Mouse (Mus musculus): ENCODE results near the gene Nudt12. TPM values are rescaled to one million over a fixed set of nuclear protein-coding genes. Genes with fewer than 3 reads are reported as not detected.

Gene Nudt12
- total and polyA plus RNA-seq, 2 experiments from 2014 or later = 3.5 to 5.9 TPM

- H3K4me2 ChIP-seq (ENCODE audit: low read depth, low read length) = no peak overlapping the region
- no peaks in the 10 kb centered on the region for H3K9me3 ChIP-seq (ENCODE audit: low read length)
- H3K36me3 ChIP-seq (ENCODE audit: insufficient read depth, low read length) = no peaks in the 10 kb centered on the region
- H3K27me3 ChIP-seq (ENCODE audit: insufficient read depth, low read length) = no peaks in the 10 kb centered on the region
- H3K4me1 ChIP-seq (ENCODE audit: insufficient read depth, low read length) = no peaks in the 10 kb centered on the region
- WGBS = 70% methylated on average over 4 of the region's 4 CpGs
- TF ChIP-seq CTCF (IDR thresholded peaks at IDR 0.05; ENCODE audit: low read depth) = no peak
- no peak overlapping the region for H3K4me3 ChIP-seq (ENCODE audit: low read length)
- no peak overlapping the region for H3K27ac ChIP-seq
- no peak overlapping the region for H3K9ac ChIP-seq (replicated peaks; ENCODE audit: low read length)
- peak; percentile 9 for DNase-seq (ENCODE audit: low spot score)
- ATAC-seq = no peak
Observed at GRCm38 (mm10) chr17:59018666-59019065, 5.5 kb upstream of the Nudt12 start.

- TF ChIP-seq CTCF (IDR thresholded peaks at IDR 0.05; ENCODE audit: low read depth) = no peak
- Histone ChIP-seq H3K4me2 (ENCODE audit: low read depth, low read length) (peak overlapping the region; percentile 75), H3K9ac (replicated peaks; ENCODE audit: low read length) (peak overlapping the region; percentile 60), H3K27me3 (ENCODE audit: insufficient read depth, low read length) (no peaks in the 10 kb centered on the region), H3K9me3 (ENCODE audit: low read length) (no peaks in the 10 kb centered on the region), H3K4me1 (ENCODE audit: insufficient read depth, low read length) (peaks cover 3% of the 10 kb centered on the region; the same call in 1 of the 2 replicates), H3K36me3 (ENCODE audit: insufficient read depth, low read length) (no peaks in the 10 kb centered on the region), H3K27ac (peak overlapping the region; percentile 41; the same call in 1 of the 2 replicates), H3K4me3 (ENCODE audit: low read length) (peak overlapping the region; percentile 85)
- DNase-seq (ENCODE audit: low spot score) = peak; percentile 31
- peak; percentile 83 for ATAC-seq
- 5% methylated on average over 15 of the region's 15 CpGs for WGBS
Observed at GRCm38 (mm10) chr17:59012421-59013090, 616 bp downstream of the Nudt12 start.

GRCm38 (mm10) chr17:59011546-59012307 is 1.4 kb downstream of the Nudt12 start:
- ATAC-seq = no peak
- no peaks in the 10 kb centered on the region for H3K36me3 ChIP-seq (ENCODE audit: insufficient read depth, low read length)
- H3K4me2 ChIP-seq (ENCODE audit: low read depth, low read length) = peak overlapping the region; percentile 75; the same call in 1 of the 2 replicates
- 58% methylated on average over 13 of the region's 13 CpGs for WGBS
- DNase-seq (ENCODE audit: low spot score) = no peak
- TF ChIP-seq CTCF (IDR thresholded peaks at IDR 0.05; ENCODE audit: low read depth) = no peak
- no peak overlapping the region for H3K4me3 ChIP-seq (ENCODE audit: low read length)
- no peak overlapping the region for H3K27ac ChIP-seq
- no peaks in the 10 kb centered on the region for H3K27me3 ChIP-seq (ENCODE audit: insufficient read depth, low read length)
- H3K4me1 ChIP-seq (ENCODE audit: insufficient read depth, low read length) = peaks cover 3% of the 10 kb centered on the region; the same call in 1 of the 2 replicates
- no peaks in the 10 kb centered on the region for H3K9me3 ChIP-seq (ENCODE audit: low read length)
- H3K9ac ChIP-seq (replicated peaks; ENCODE audit: low read length) = no peak overlapping the region

- Histone ChIP-seq H3K9ac (replicated peaks; ENCODE audit: low read length) (no peak within 1 kb of the TSS), H3K9me3 (ENCODE audit: low read length) (no peaks in the 10 kb centered on the region), H3K4me3 (ENCODE audit: low read length) (no peak within 1 kb of the TSS), H3K36me3 (ENCODE audit: insufficient read depth, low read length) (no peaks in the 10 kb centered on the region), H3K4me1 (ENCODE audit: insufficient read depth, low read length) (no peaks in the 10 kb centered on the region), H3K4me2 (ENCODE audit: low read depth, low read length) (no peak within 1 kb of the TSS), H3K27me3 (ENCODE audit: insufficient read depth, low read length) (no peaks in the 10 kb centered on the region), H3K27ac (no peak within 1 kb of the TSS)
- 84% methylated on average over 6 of the region's 6 CpGs for WGBS
- no peak for DNase-seq (ENCODE audit: low spot score)
- ATAC-seq = no peak
- TF ChIP-seq CTCF (IDR thresholded peaks at IDR 0.05; ENCODE audit: low read depth) = no peak
Observed at GRCm38 (mm10) chr17:58991275-58991674, 21.9 kb downstream of the Nudt12 start, which contains the start of gene Pdzph1. Gene Pdzph1, minus strand, starts transcription at chr17:58991375.

- Histone ChIP-seq H3K4me1 (ENCODE audit: insufficient read depth, low read length) (no peaks in the 10 kb centered on the region), H3K36me3 (ENCODE audit: insufficient read depth, low read length) (no peaks in the 10 kb centered on the region), H3K27ac (no peak overlapping the region), H3K9me3 (ENCODE audit: low read length) (no peaks in the 10 kb centered on the region), H3K27me3 (ENCODE audit: insufficient read depth, low read length) (no peaks in the 10 kb centered on the region), H3K4me2 (ENCODE audit: low read depth, low read length) (no peak overlapping the region), H3K4me3 (ENCODE audit: low read length) (no peak overlapping the region), H3K9ac (replicated peaks; ENCODE audit: low read length) (no peak overlapping the region)
- ATAC-seq = no peak
- no peak for DNase-seq (ENCODE audit: low spot score)
- 30% methylated on average over 5 of the region's 5 CpGs for WGBS
- TF ChIP-seq CTCF (IDR thresholded peaks at IDR 0.05; ENCODE audit: low read depth) = no peak
Observed at GRCm38 (mm10) chr17:58973237-58973636, 39.9 kb downstream of the Nudt12 start.

- no peak overlapping the region for H3K4me2 ChIP-seq (ENCODE audit: low read depth, low read length)
- H3K9me3 ChIP-seq (ENCODE audit: low read length) = no peaks in the 10 kb centered on the region
- WGBS = 38% methylated on average over 3 of the region's 3 CpGs
- H3K4me1 ChIP-seq (ENCODE audit: insufficient read depth, low read length) = no peaks in the 10 kb centered on the region
- H3K27me3 ChIP-seq (ENCODE audit: insufficient read depth, low read length) = no peaks in the 10 kb centered on the region
- no peak for ATAC-seq
- no peaks in the 10 kb centered on the region for H3K36me3 ChIP-seq (ENCODE audit: insufficient read depth, low read length)
- H3K4me3 ChIP-seq (ENCODE audit: low read length) = no peak overlapping the region
- DNase-seq (ENCODE audit: low spot score) = peak; percentile 15
- H3K27ac ChIP-seq = no peak overlapping the region
- H3K9ac ChIP-seq (replicated peaks; ENCODE audit: low read length) = no peak overlapping the region
- TF ChIP-seq CTCF (IDR thresholded peaks at IDR 0.05; ENCODE audit: low read depth) = peak; percentile 46
Observed at GRCm38 (mm10) chr17:58959905-58960304, 53.3 kb downstream of the Nudt12 start.

All from hindbrain, postnatal 0 days (tissue).